Mouse (Mus musculus) B cell, adult 62 days (primary cell): ENCODE data around the gene Kif1a. TPM values are rescaled to one million over a fixed set of nuclear protein-coding genes. Genes with fewer than 3 reads are reported as not detected.

ENCODE experiments used
- total RNA-seq: library from RNA; stranded (reverse); gene quantifications from 4 replicates; pipeline ENCODE4 v1.2.4, GENCODE M21; 2023

Gene Kif1a
- not detected in 4 replicates for total RNA-seq

GRCm38 (mm10) chr1:93101571-93102061 is at the start of gene Kif1a:
Kif1a (minus strand) TSS chr1:93101951.

GRCm38 (mm10) chr1:93135036-93135526 is 33.3 kb upstream of the Kif1a start, which contains the start of gene Agxt:
Agxt (plus strand) TSS chr1:93135240.

GRCm38 (mm10) chr1:93006061-93006460 is 95.7 kb downstream of the Kif1a start, which contains the start of gene Aqp12:
Aqp12 (plus strand) TSS chr1:93006334.

Other genes with a start within 250 kb of the Kif1a start
- 0.60 to 1.0 TPM (median 0.84 TPM) in 4 replicates for gene Ankmy1, start 199.0 kb downstream of the Kif1a start, total RNA-seq
- gene Dusp28, start 195.0 kb downstream of the Kif1a start, total RNA-seq = 3.8 to 5.5 TPM (median 4.5 TPM) in 4 replicates
- 92.1 to 101 TPM (median 93.9 TPM) in 4 replicates for gene Rnpepl1, start 191.2 kb downstream of the Kif1a start, total RNA-seq
- gene Capn10, start 167.6 kb downstream of the Kif1a start, total RNA-seq = 21.4 to 27.7 TPM (median 25.9 TPM) in 4 replicates
- gene Gpr35, start 151.1 kb downstream of the Kif1a start, total RNA-seq = 0.30 to 3.7 TPM (median 0.75 TPM) in 4 replicates
- gene Aqp12, start 95.6 kb downstream of the Kif1a start, total RNA-seq = not detected in 4 replicates
- gene Agxt, start 33.3 kb upstream of the Kif1a start, total RNA-seq = not detected in 4 replicates
- not detected in 4 replicates for gene 2310007B03Rik, start 59.0 kb upstream of the Kif1a start, total RNA-seq
- gene Crocc2, start 66.8 kb upstream of the Kif1a start, total RNA-seq = not detected in 4 replicates
- 0.43 to 2.4 TPM (median 1.1 TPM) in 4 replicates for gene Sned1, start 133.9 kb upstream of the Kif1a start, total RNA-seq
- gene Mterf4, start 204.0 kb upstream of the Kif1a start, total RNA-seq = 16.5 to 21.4 TPM (median 19.2 TPM) in 4 replicates
- 27.4 to 33.4 TPM (median 29.0 TPM) in 4 replicates for gene Ppp1r7, start 240.9 kb upstream of the Kif1a start, total RNA-seq
- gene Pask, start 241.5 kb upstream of the Kif1a start, total RNA-seq = 0.79 to 3.9 TPM (median 1.3 TPM) in 4 replicates